Mouse (Mus musculus) layer of hippocampus, adult 11-12 months (tissue): ENCODE data around the gene Psmb8.
A peak's percentile ranks its signal among the peaks of the same experiment; 100 is the strongest.
"Not testable (repeated sequence)": the region's sequence is repeated elsewhere in the genome, so short reads cannot be mapped to it uniquely, and the experiment has no call there.

ENCODE experiments used
- DNase-seq: peaks from one replicate; pipeline ENCODE4 v3.0.0; 2022; ENCODE audit warnings: low spot score

The Psmb8 gene

GRCm38 (mm10) chr17:34213936-34214335 lies 16.4 kb downstream of the Psmb8 start:
- DNase-seq = no peak

- no peak for DNase-seq
Observed at GRCm38 (mm10) chr17:34215176-34215575, 17.7 kb downstream of the Psmb8 start.

- no peak for DNase-seq
Observed at GRCm38 (mm10) chr17:34217216-34217928, 19.9 kb downstream of the Psmb8 start.

- DNase-seq = no peak
Observed at GRCm38 (mm10) chr17:34217986-34218385, 20.5 kb downstream of the Psmb8 start.

- peak; percentile 50 for DNase-seq
Observed at GRCm38 (mm10) chr17:34218675-34219074, 21.2 kb downstream of the Psmb8 start.

- DNase-seq = not testable (repeated sequence)
Observed at GRCm38 (mm10) chr17:34219096-34219495, 21.6 kb downstream of the Psmb8 start.

- peak; percentile 60 for DNase-seq
Observed at GRCm38 (mm10) chr17:34219801-34220200, 22.3 kb downstream of the Psmb8 start.

GRCm38 (mm10) chr17:34220401-34220800 lies 22.9 kb downstream of the Psmb8 start:
- not testable (repeated sequence) for DNase-seq

GRCm38 (mm10) chr17:34224816-34225215 lies 27.3 kb downstream of the Psmb8 start:
- no peak for DNase-seq

GRCm38 (mm10) chr17:34225426-34225825 lies 27.9 kb downstream of the Psmb8 start:
- no peak for DNase-seq

- not testable (repeated sequence) for DNase-seq
Observed at GRCm38 (mm10) chr17:34225911-34226310, 28.4 kb downstream of the Psmb8 start.

- DNase-seq = not testable (repeated sequence)
Observed at GRCm38 (mm10) chr17:34230971-34231370, 33.5 kb downstream of the Psmb8 start.

GRCm38 (mm10) chr17:34232021-34232420 lies 34.5 kb downstream of the Psmb8 start:
- not testable (repeated sequence) for DNase-seq

GRCm38 (mm10) chr17:34234926-34235325 lies 37.4 kb downstream of the Psmb8 start:
- peak; percentile 83 for DNase-seq

- DNase-seq = no peak
Observed at GRCm38 (mm10) chr17:34236691-34237090, 39.2 kb downstream of the Psmb8 start.

- no peak for DNase-seq
Observed at GRCm38 (mm10) chr17:34237741-34238140, 40.2 kb downstream of the Psmb8 start.

GRCm38 (mm10) chr17:34238706-34239105 lies 41.2 kb downstream of the Psmb8 start, which contains the start of gene H2-Ob:
H2-Ob (plus strand) TSS chr17:34238903.
- DNase-seq = peak; percentile 70

GRCm38 (mm10) chr17:34239601-34240041 lies 42.1 kb downstream of the Psmb8 start:
- DNase-seq = no peak

GRCm38 (mm10) chr17:34240366-34240765 lies 42.8 kb downstream of the Psmb8 start:
- DNase-seq = no peak

GRCm38 (mm10) chr17:34240916-34241315 lies 43.4 kb downstream of the Psmb8 start:
- DNase-seq = no peak

GRCm38 (mm10) chr17:34244656-34245055 lies 47.1 kb downstream of the Psmb8 start:
- no peak for DNase-seq

GRCm38 (mm10) chr17:34247047-34247446 lies 49.5 kb downstream of the Psmb8 start:
- no peak for DNase-seq

GRCm38 (mm10) chr17:34248764-34249163 lies 51.2 kb downstream of the Psmb8 start:
- DNase-seq = no peak

GRCm38 (mm10) chr17:34249361-34249760 lies 51.8 kb downstream of the Psmb8 start:
- no peak for DNase-seq
